Mouse (Mus musculus) heart, adult 9 months (tissue): Measurements from ENCODE around the gene Ccdc134.
A peak's percentile ranks its signal among the peaks of the same experiment; 100 is the strongest.

Experiments
- DNase-seq, 2 experiments: peaks; one replicate each; pipeline ENCODE4 v3.0.0; 2022; ENCODE audit warnings: low spot score in 2 of 2

The Ccdc134 gene

GRCm38 (mm10) chr15:82148510-82148911 lies 20.8 kb downstream of the Ccdc134 start:
- DNase-seq, result no peak

DNA sequence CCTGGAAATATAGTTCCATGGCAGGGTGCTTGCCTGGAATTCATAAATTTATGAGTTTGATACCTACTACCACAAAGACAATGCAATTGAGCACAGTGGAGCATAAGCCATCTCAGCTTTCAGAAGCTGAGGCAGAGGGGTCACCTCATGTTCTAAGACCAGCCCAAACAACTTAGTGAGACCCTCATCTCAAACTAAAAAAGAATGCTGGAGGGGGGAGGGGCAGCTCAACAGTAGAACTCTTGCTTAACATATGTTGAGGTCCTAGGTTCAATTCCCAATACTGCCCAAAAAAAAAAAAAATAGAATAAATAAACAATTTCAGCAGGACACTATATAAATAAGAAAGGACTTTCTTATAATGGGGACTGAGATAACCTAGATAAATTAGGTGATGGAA lies 22.3 kb downstream of the Ccdc134 start:
- DNase-seq, result no peak

DNA sequence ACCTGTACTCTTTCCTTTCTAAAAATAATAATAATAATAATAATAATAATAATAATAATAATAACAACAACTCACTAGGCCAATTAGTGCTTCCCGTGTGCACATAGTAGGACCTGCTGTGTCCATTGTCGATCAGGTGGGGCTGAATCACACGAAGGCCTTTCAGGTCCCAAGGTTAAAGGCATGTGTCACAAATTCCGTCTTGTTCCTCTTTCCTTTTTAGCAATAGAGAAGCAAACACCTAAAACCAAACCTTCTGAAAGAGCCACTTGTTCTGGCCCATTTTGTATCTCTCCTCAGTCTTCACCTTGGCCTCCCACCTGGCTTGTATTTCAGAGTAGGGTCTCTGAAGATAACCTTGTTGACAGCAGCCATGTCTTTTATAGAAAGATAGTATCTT lies 23.5 kb downstream of the Ccdc134 start:
- no peak for DNase-seq

- DNase-seq, result no peak
Measured at GRCm38 (mm10) chr15:82152022-82152421, 24.3 kb downstream of the Ccdc134 start.

DNA sequence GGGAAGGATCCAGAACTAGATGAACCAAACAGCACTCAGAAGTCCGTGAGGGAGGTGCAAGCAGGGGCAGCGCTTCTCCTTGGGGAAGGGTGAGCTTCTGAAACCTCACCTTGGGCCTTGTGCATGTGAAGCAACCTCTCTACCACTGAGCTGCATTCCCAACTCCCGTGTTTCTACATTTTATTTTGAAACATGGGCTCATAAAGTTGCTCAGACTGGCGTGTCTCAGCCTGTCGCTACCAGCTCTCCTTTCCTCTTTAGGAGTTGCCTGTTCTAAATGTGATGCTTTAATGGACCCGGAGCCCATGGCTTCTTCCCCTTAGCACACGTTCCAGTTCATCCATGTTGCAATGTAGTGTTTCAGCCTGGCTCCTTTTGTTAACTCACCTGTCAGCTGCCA lies 24.7 kb downstream of the Ccdc134 start:
- no peak for DNase-seq

GRCm38 (mm10) chr15:82156298-82156697 lies 28.6 kb downstream of the Ccdc134 start:
- DNase-seq, result no peak

DNA sequence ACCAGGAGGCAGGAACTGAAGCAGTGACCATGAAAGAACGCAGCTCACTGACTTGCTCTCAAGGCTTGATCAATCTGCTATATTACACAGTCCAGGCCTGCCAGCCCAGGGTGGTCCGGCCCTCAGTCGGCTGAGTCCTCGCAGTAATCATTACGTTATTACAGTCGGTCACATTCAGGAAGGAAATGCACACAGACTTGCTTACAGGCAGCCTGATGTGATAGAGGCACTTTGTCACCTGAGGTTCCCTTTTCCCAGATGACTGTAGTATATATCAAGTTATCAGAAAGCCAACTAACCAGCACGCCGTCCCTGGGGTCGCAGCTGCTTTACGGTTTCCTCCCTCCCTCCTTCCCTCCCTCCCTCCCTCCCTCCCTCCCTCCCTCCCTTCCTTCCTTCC lies 29.2 kb downstream of the Ccdc134 start:
- DNase-seq, result no peak

- DNase-seq, result no peak
Measured at GRCm38 (mm10) chr15:82158243-82159035, 30.7 kb downstream of the Ccdc134 start.

DNA sequence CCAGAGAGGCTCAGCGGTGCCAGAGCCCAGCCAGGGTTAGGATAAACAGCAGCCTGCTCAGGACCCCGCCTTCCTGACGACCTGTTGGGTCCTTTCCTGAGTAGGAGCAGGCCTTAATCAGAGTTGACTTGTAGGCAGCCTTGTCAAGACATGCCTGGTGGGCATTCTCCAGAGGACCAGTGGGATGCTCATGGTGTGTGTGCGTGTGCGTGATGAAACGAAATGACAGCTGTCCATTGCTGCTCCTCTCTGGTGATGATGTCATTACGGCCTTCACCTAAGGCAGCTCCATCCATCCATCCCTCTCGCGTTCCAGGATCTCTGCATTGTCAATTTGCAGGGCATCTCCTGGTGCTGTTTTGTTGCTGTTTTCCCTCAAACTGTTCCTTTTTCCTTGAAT lies 31.7 kb downstream of the Ccdc134 start:
- no peak for DNase-seq

GRCm38 (mm10) chr15:82160731-82161640 lies 33.3 kb downstream of the Ccdc134 start:
- no peak for DNase-seq

DNA sequence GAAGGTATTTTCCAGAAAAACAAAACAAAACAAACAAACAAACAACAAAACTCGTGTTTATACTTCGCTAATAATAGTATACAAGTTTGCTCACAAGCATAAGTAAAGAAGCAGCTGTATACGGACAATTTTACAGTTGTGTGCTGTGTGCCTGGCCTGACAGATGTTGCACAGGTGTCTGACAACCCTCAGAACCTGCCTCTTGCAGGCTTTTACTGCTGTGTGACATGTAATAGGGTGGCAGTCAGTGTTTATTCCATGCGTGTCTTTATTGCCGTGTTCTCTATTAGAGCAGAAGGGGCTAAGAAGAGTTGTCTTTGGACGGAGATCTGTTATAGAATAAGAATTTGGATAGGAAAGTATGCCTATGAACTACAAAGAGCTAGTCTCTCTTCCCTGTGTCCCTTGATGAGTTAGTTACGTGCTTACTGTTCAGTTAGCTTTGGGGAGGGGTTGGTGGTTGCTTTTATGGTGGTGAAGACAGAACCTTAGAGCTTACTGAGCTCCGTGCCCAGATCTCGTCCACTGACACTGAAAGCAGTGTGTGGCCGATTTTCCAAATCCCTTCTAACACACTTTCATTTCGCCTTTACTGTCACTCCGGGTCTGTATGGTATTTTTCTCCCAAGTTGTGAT lies 34.4 kb downstream of the Ccdc134 start:
- DNase-seq, result no peak

DNA sequence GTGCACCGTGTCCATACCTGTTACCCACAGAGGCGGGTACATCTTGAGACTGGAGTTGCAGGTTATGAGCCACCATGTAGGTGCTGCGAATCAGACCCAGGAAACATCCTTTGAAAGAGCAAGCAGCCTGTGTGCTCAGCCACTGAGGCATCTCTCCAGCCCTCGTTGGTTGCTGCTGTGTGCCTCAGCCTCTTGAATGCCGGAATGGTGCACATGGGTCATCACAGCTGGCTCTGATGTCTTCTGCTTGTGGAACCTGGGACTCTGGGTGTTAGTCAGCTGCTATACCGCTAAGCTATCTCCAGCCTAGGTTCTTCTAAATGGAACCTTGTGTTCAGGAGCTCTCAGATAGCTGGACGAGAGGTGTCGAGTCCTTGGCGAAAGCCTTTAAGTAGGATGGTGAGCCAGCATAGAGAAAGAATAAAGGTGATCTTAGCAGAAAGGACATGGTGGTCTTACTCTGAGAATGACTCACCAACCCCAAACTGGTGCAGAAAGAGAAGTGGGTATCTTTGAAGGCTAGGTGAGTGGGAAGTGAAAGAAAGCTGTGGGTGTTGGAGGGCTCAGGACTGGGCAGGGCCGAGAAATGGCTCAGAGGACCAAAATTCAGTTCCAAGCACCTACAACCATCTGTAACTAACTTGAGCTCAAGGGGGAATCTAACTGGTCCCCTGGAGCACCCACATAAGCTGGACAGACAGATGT lies 35.8 kb downstream of the Ccdc134 start:
- no peak for DNase-seq

DNA sequence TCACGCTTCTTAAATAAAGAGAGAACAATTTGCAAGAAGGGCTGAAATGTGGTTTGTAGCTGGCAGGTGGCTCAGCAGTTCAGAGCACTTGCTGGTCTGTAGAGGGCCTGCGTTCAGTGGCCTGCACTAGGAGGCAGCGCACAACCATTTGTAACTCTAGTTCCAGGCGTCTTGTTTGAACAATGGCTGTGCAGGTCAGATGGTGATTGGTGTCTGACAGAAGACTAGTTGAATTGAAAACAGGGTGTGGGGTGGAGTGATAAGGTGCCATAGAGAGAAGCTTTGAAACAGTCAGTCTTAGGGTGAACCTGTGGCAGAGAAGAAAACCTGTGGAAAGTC lies 36.3 kb downstream of the Ccdc134 start:
- no peak for DNase-seq

- no peak for DNase-seq
Measured at GRCm38 (mm10) chr15:82164496-82164895, 36.8 kb downstream of the Ccdc134 start.

DNA sequence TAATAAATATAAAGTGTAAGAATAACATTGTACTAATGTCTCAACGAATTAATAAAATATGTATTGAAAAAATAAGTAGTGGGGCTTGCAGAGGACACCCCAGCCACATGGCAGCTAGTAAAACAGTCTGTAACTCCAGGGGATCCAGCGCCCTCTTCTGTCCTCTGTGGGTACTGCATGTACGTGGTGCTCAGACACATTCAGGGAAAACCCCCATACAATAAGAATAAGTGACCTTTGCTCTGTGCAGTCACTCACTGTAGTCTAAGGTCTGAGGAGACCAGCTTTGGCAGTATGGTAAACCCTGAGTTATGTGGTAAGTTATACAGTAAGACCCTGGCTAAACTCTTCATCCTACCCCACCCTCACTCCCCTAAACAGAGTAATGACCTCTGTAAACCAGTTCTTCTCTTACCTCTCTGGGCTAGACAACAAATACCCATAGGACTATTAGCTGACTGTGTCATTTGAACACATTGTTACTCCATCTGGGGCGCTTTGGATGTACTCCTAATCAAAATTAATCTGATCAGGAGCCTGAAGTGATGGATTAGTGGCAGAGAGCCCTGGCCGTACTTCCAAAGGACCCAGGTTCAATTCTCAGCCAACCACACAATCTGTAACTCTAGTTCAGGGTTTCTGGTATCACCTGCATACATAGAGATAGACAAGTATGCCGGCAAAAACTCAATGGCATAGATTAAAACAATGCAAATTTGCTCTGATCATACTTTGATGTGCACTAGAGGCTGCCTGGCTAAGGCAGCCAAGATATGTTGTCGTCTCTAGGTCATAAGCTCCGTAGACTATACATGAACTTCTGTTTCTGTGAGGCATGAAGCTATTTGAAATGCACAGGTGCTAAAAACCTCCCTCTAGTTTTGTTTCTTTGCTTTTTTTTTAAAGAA lies 37.9 kb downstream of the Ccdc134 start:
- DNase-seq, result peak; percentile 33 to 60

DNA sequence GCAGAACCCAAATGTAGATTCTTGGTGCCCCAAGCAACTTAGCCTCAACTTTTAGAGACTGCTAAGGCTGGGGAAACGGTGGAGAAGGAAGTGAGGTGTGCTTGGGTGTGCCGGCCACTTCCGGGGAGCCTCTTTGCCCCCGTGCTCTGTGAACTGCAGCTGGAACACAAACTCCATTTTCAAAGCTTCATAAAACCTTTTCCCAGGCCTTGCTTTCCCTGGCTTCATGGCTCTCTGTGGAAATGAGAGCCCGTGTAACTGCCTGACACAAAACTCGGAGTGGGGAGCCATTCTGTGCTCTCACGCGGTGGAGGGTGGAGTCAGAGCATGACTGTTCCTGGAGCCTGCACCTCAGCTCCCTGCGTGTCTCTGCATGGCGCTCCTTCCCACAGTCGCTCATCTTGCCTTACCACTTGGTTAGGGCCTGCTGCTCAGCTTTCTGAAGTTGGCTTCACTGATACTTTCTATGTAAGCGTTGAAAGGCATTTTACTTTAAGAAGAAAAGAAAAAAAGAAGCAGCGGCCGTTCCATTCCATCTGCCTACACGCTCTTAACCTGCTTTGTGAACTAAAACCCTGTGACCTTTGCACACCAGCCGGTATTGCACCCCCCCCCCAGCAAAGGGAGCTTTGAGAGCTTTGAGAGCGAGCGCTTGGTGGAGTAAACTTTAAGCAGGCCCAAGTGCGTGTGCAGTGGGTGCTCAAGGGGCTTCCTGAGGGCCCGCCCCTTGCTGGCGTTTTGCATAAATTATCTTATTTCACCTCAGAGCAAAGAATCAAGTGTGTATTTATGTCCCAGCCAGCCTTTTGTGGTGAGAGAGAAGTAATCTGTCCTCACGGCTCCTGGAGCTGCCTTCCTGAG lies 38.7 kb downstream of the Ccdc134 start:
- DNase-seq, result no peak

GRCm38 (mm10) chr15:82167201-82168168 lies 39.8 kb downstream of the Ccdc134 start:
- no peak for DNase-seq

DNA sequence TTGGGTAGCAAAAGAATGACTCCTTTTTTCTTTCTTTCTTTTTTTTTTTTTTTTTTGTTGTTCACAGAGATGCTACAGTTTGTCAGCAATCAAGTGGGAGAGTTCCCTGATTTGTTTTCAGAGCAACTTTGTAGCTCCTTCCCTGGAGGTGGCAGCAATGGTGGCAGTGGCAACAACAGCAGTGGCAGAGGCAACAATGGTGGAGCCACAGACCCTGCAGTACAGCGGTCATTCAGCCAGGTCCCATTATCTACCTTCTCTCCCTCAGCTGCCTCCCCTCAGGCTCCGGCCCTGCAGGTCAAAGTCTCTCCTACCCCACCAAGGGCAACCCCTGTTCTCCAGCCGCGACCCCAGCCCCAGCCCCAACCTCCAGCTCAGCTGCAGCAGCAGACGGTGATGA lies 41.9 kb downstream of the Ccdc134 start:
- DNase-seq, result no peak
